Mouse (Mus musculus): Measurements from ENCODE around the gene Srcap. TPM values are rescaled to one million over a fixed set of nuclear protein-coding genes. Genes with fewer than 3 reads are reported as not detected.
A peak's percentile ranks its signal among the peaks of the same experiment; 100 is the strongest.

Gene Srcap
- total and polyA plus RNA-seq, 3 experiments = 14.8 to 107 (median 48.5) TPM

DNA sequence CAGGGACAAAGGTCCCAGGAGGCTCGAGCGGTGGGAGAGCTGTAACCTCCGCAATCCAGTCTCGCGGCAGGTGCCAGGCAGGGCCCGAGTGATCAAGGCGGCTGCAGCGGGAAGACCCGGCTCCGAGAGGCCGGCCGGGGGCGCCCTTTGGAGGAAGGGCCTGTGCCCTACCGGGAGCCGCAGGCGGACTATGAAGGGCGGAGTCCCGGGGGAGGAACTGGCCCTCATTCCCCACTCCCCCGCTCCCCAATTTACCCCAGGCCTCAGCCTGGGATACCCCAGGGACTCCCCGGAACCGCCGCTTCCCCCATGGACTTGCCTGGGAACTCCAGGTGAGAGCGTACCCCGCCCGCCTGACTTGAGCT, 40.2 kb upstream of the Srcap start:
- H3K36me3 ChIP-seq (replicated peaks) = peaks cover 65% of the 10 kb centered on the region
- H3K9me3 ChIP-seq (replicated peaks) = peaks cover 13% of the 10 kb centered on the region
- peak overlapping the region; percentile 81 for H3K4me3 ChIP-seq (ENCODE audit: low read depth, low read length)
- ATAC-seq (ENCODE audit: extremely low read depth, insufficient number of reproducible peaks, low FRiP score, poor library complexity, severe bottlenecking) (no peak), DNase-seq (ENCODE audit: low spot score) (peak; percentile 50)
- no peaks in the 10 kb centered on the region for H3K27me3 ChIP-seq (ENCODE audit: insufficient read depth, low read length)
- H3K4me1 ChIP-seq (ENCODE audit: insufficient read depth, low read depth, low read length) = peaks cover 39% of the 10 kb centered on the region
- TF ChIP-seq GATA2 (IDR thresholded peaks at IDR 0.05; ENCODE audit: borderline replicate concordance, low read depth, low read length) (no peak), TAL1 (conservative IDR thresholded peaks at IDR 0.05; ENCODE audit: low read depth, low read length) (no peak)

GRCm38 (mm10) chr7:127472060-127472459, 39.7 kb upstream of the Srcap start:
- Histone ChIP-seq H3K4me1 (ENCODE audit: insufficient read depth, low read depth, low read length) (peaks cover 43% of the 10 kb centered on the region), H3K36me3 (replicated peaks) (peaks cover 66% of the 10 kb centered on the region), H3K9me3 (replicated peaks) (peaks cover 13% of the 10 kb centered on the region), H3K27me3 (ENCODE audit: insufficient read depth, low read length) (no peaks in the 10 kb centered on the region), H3K4me3 (ENCODE audit: low read depth, low read length) (peak overlapping the region; percentile 81)
- TF ChIP-seq GATA1 (IDR thresholded peaks at IDR 0.05; ENCODE audit: borderline replicate concordance, low read length) (no peak), GATA2 (IDR thresholded peaks at IDR 0.05; ENCODE audit: borderline replicate concordance, low read depth, low read length) (no peak), CTCF (IDR thresholded peaks at IDR 0.05; ENCODE audit: low read depth, low read length) (no peak), TAL1 (conservative IDR thresholded peaks at IDR 0.05; ENCODE audit: low read depth, low read length) (no peak), POLR2AphosphoS5 (IDR thresholded peaks at IDR 0.05; ENCODE audit: insufficient replicate concordance, low read depth, low read length) (no peak)
- DNase-seq (ENCODE audit: low spot score) = no peak
- no peak for ATAC-seq (ENCODE audit: extremely low read depth, insufficient number of reproducible peaks, low FRiP score, poor library complexity, severe bottlenecking)

- no peaks in the 10 kb centered on the region for H3K27me3 ChIP-seq (ENCODE audit: insufficient read depth, low read length)
- peaks cover 4% of the 10 kb centered on the region for H3K9me3 ChIP-seq (replicated peaks)
- DNase-seq (ENCODE audit: low spot score) = no peak
- TF ChIP-seq CTCF (IDR thresholded peaks at IDR 0.05; ENCODE audit: low read depth, low read length) = no peak
- ATAC-seq (ENCODE audit: extremely low read depth, insufficient number of reproducible peaks, low FRiP score, poor library complexity, severe bottlenecking) = no peak
- H3K4me1 ChIP-seq (ENCODE audit: insufficient read depth, low read depth, low read length) = peaks cover 47% of the 10 kb centered on the region
- H3K4me3 ChIP-seq (ENCODE audit: low read depth, low read length) = no peak overlapping the region
- H3K36me3 ChIP-seq (replicated peaks) = peaks cover 53% of the 10 kb centered on the region
These were observed 38.1 kb upstream of the Srcap start for GRCm38 (mm10) chr7:127473705-127474104.

- H3K27me3 ChIP-seq (ENCODE audit: insufficient read depth, low read length) = no peaks in the 10 kb centered on the region
- no peak overlapping the region for H3K4me3 ChIP-seq (ENCODE audit: low read depth, low read length)
- peaks cover 51% of the 10 kb centered on the region for H3K36me3 ChIP-seq (replicated peaks)
- TF ChIP-seq TAL1 (conservative IDR thresholded peaks at IDR 0.05; ENCODE audit: low read depth, low read length) (no peak), GATA2 (IDR thresholded peaks at IDR 0.05; ENCODE audit: borderline replicate concordance, low read depth, low read length) (no peak), GATA1 (IDR thresholded peaks at IDR 0.05; ENCODE audit: borderline replicate concordance, low read length) (no peak), CTCF (IDR thresholded peaks at IDR 0.05; ENCODE audit: low read depth, low read length) (no peak), POLR2AphosphoS5 (IDR thresholded peaks at IDR 0.05; ENCODE audit: insufficient replicate concordance, low read depth, low read length) (no peak)
- H3K4me1 ChIP-seq (ENCODE audit: insufficient read depth, low read depth, low read length) = peaks cover 50% of the 10 kb centered on the region
- no peaks in the 10 kb centered on the region for H3K9me3 ChIP-seq (replicated peaks)
- DNase-seq (ENCODE audit: low spot score) (no peak), ATAC-seq (ENCODE audit: extremely low read depth, insufficient number of reproducible peaks, low FRiP score, poor library complexity, severe bottlenecking) (no peak)
These were observed 37.3 kb upstream of the Srcap start for GRCm38 (mm10) chr7:127474378-127475070.

GRCm38 (mm10) chr7:127475186-127475740, 36.5 kb upstream of the Srcap start:
- DNase-seq (ENCODE audit: low spot score) (no peak), ATAC-seq (ENCODE audit: extremely low read depth, insufficient number of reproducible peaks, low FRiP score, poor library complexity, severe bottlenecking) (no peak)
- H3K9me3 ChIP-seq (replicated peaks) = no peaks in the 10 kb centered on the region
- TF ChIP-seq CTCF (IDR thresholded peaks at IDR 0.05; ENCODE audit: low read depth, low read length) (no peak), TAL1 (conservative IDR thresholded peaks at IDR 0.05; ENCODE audit: low read depth, low read length) (no peak), GATA1 (IDR thresholded peaks at IDR 0.05; ENCODE audit: borderline replicate concordance, low read length) (no peak), POLR2AphosphoS5 (IDR thresholded peaks at IDR 0.05; ENCODE audit: insufficient replicate concordance, low read depth, low read length) (no peak), GATA2 (IDR thresholded peaks at IDR 0.05; ENCODE audit: borderline replicate concordance, low read depth, low read length) (no peak)
- peaks cover 58% of the 10 kb centered on the region for H3K36me3 ChIP-seq (replicated peaks)
- no peaks in the 10 kb centered on the region for H3K27me3 ChIP-seq (ENCODE audit: insufficient read depth, low read length)
- H3K4me3 ChIP-seq (ENCODE audit: low read depth, low read length) = no peak overlapping the region
- H3K4me1 ChIP-seq (ENCODE audit: insufficient read depth, low read depth, low read length) = peaks cover 53% of the 10 kb centered on the region

- no peak for DNase-seq (ENCODE audit: low spot score)
- no peak for TF ChIP-seq GATA1 (IDR thresholded peaks at IDR 0.05; ENCODE audit: borderline replicate concordance, low read length)
- TF ChIP-seq POLR2AphosphoS5 (IDR thresholded peaks at IDR 0.05; ENCODE audit: insufficient replicate concordance, low read depth, low read length) = no peak
- TF ChIP-seq GATA2 (IDR thresholded peaks at IDR 0.05; ENCODE audit: borderline replicate concordance, low read depth, low read length) = no peak
- no peak for TF ChIP-seq TAL1 (conservative IDR thresholded peaks at IDR 0.05; ENCODE audit: low read depth, low read length)
- no peak for TF ChIP-seq CTCF (IDR thresholded peaks at IDR 0.05; ENCODE audit: low read depth, low read length)
- ATAC-seq (ENCODE audit: extremely low read depth, insufficient number of reproducible peaks, low FRiP score, poor library complexity, severe bottlenecking) = no peak
- H3K9me3 ChIP-seq (replicated peaks) = no peaks in the 10 kb centered on the region
- H3K4me3 ChIP-seq (ENCODE audit: low read depth, low read length) = peak overlapping the region; percentile 44; the same call in 1 of the 2 replicates
- H3K36me3 ChIP-seq (replicated peaks) = peaks cover 69% of the 10 kb centered on the region
- no peaks in the 10 kb centered on the region for H3K27me3 ChIP-seq (ENCODE audit: insufficient read depth, low read length)
- H3K4me1 ChIP-seq (ENCODE audit: insufficient read depth, low read depth, low read length) = peaks cover 64% of the 10 kb centered on the region
These were observed 35.4 kb upstream of the Srcap start for GRCm38 (mm10) chr7:127476336-127476735.
